Mouse (Mus musculus) neural tube, embryonic 15.5 days (tissue): ENCODE measurements around the gene Thbs1. TPM values are rescaled to one million over a fixed set of nuclear protein-coding genes. Genes with fewer than 3 reads are reported as not detected.
"Not testable (repeated sequence)": the region's sequence is repeated elsewhere in the genome, so short reads cannot be mapped to it uniquely, and the experiment has no call there.

Experiments used
- ATAC-seq: fragments of 200-750 bp; cut with Nextera tagmentation; 2 replicates; pipeline ENCODE4 v1.8.0; 2017; ENCODE audit warnings: mild to moderate bottlenecking, moderate TSS enrichment, moderate library complexity; ENCODE audit not compliant: low FRiP score
- H3K27ac ChIP-seq: fragments of 300-500 bp; sonication (generic); replicated peaks from 2 replicates; pipeline ENCODE4 v1.5.1; 2015; ENCODE audit warnings: mild to moderate bottlenecking, inconsistent platforms
- H3K27me3 ChIP-seq: fragments of 300-500 bp; sonication (generic); replicated peaks from 2 replicates; pipeline ENCODE4 v1.6.1; 2015; ENCODE audit warnings: inconsistent platforms
- H3K36me3 ChIP-seq: fragments of 300-500 bp; sonication (generic); 2 replicates; pipeline ENCODE4 v1.6.1; 2015; ENCODE audit warnings: inconsistent platforms
- H3K4me1 ChIP-seq: fragments of 300-500 bp; sonication (generic); 2 replicates; pipeline ENCODE4 v1.6.1; 2015; ENCODE audit warnings: inconsistent platforms
- H3K4me2 ChIP-seq: fragments of 300-500 bp; sonication (generic); 2 replicates; pipeline ENCODE4 v1.6.1; 2015; ENCODE audit warnings: inconsistent platforms, mild to moderate bottlenecking, moderate library complexity
- H3K4me3 ChIP-seq: fragments of 300-500 bp; sonication (generic); replicated peaks from 2 replicates; pipeline ENCODE4 v1.5.1; 2015; ENCODE audit warnings: mild to moderate bottlenecking, inconsistent platforms
- H3K9ac ChIP-seq: fragments of 300-500 bp; sonication (generic); replicated peaks from 2 replicates; pipeline ENCODE4 v1.6.1; 2015; ENCODE audit warnings: mild to moderate bottlenecking, inconsistent platforms
- H3K9me3 ChIP-seq: fragments of 300-500 bp; sonication (generic); replicated peaks from 2 replicates; pipeline ENCODE4 v1.6.1; 2016; ENCODE audit warnings: inconsistent platforms
- WGBS: fragments of 180-500 bp; shearing (Covaris S2); methylation state at CpG from one replicate; pipeline ENCODE4 v1.1.7; 2015; ENCODE audit warnings: mixed read lengths; 5-methylcytosine and 5-hydroxymethylcytosine counted together
- polyA plus RNA-seq: library from polyadenylated mRNA; unstranded; fragments of >200 nt; fragmentation: Nextera tagmentation; extraction: Ambion mirVana; gene quantifications from 2 replicates; pipeline ENCODE4 v1.2.1, GENCODE M21; 2015

Gene Thbs1
- polyA plus RNA-seq, 1 experiment from 2014 or later = 8.6 TPM

GRCm38 (mm10) chr2:118125943-118126470 lies 14.3 kb downstream of the Thbs1 start:
- Histone ChIP-seq H3K9me3 (no peaks in the 10 kb centered on the region), H3K27me3 (no peaks in the 10 kb centered on the region), H3K27ac (no peak overlapping the region), H3K9ac (no peak overlapping the region), H3K36me3 (no peaks in the 10 kb centered on the region), H3K4me1 (peaks cover 4% of the 10 kb centered on the region; the same call in 1 of the 2 replicates), H3K4me3 (no peak overlapping the region), H3K4me2 (no peak overlapping the region)
- 64% methylated on average over 7 of the region's 7 CpGs for WGBS
- no peak for ATAC-seq

DNA sequence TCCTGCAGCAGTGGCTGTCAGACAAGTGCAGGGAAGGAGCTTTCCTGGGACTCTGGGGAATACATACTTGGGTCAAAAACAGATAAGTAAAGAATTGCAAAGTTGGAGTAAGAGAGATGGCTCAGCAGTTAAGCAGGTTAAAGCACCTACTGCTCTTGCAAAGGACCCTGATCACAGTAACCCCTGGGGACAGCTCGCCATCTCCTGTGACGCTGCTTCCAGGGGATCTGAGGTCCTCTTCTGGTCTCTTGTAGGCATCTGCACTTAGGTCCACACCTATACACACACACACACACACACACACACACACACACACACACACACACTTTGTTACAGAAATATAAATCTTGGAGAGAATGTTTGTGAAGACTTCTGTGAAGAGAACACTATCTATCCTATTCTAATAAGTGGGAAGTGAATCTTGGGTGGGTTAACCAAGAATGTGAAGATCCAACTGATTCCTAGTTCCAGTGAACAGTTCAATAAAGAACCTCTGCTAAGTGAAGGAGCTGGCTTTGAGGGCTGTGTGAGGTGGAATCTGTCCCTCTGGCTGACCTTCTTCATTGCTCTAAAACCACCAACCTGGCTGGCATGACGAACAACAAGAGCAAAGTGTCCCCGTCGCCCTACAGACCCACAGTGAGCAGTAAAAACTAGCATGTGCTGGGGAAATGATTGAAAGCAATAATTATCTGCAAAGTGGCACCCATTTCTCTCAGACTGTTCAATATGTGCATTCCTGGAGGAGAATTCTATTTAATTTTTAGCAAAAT lies 16.0 kb downstream of the Thbs1 start:
- Histone ChIP-seq H3K27ac (no peak overlapping the region), H3K27me3 (no peaks in the 10 kb centered on the region), H3K4me2 (no peak overlapping the region), H3K4me1 (peaks cover 4% of the 10 kb centered on the region; the same call in 1 of the 2 replicates), H3K9me3 (no peaks in the 10 kb centered on the region), H3K36me3 (no peaks in the 10 kb centered on the region), H3K4me3 (no peak overlapping the region), H3K9ac (no peak overlapping the region)
- 85% methylated on average over 5 of the region's 5 CpGs for WGBS
- no peak for ATAC-seq

- no peaks in the 10 kb centered on the region for H3K9me3 ChIP-seq
- H3K27ac ChIP-seq = no peak overlapping the region
- H3K36me3 ChIP-seq = no peaks in the 10 kb centered on the region
- 30% methylated on average over 3 of the region's 3 CpGs for WGBS
- H3K4me1 ChIP-seq = peaks cover 4% of the 10 kb centered on the region; the same call in 1 of the 2 replicates
- ATAC-seq = no peak
- no peak overlapping the region for H3K9ac ChIP-seq
- no peak overlapping the region for H3K4me2 ChIP-seq
- no peak overlapping the region for H3K4me3 ChIP-seq
- no peaks in the 10 kb centered on the region for H3K27me3 ChIP-seq
Observed at GRCm38 (mm10) chr2:118128313-118128712, 16.6 kb downstream of the Thbs1 start.

DNA sequence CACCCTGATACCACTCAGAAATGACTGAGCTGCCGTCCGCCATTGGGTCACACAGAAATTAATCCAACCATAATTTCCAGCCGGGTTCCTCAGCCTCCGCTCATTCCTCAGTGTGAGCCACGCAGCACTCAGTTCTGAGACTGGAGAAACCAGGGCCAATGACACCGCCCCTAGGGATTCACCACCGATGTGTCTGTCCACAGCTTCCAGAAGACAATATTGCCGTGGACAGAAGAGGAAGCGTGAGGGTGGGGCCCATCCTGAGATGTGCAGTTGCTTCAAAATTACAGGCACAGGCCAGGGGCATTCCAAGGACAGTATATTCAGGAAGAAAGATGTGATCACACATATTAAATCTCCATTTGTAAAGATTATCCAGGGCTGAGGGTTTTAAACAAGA lies 25.4 kb downstream of the Thbs1 start:
- Histone ChIP-seq H3K27ac (no peak overlapping the region), H3K9me3 (no peaks in the 10 kb centered on the region), H3K27me3 (no peaks in the 10 kb centered on the region), H3K9ac (no peak overlapping the region), H3K4me1 (no peaks in the 10 kb centered on the region), H3K4me2 (no peak overlapping the region), H3K36me3 (no peaks in the 10 kb centered on the region), H3K4me3 (no peak overlapping the region)
- no peak for ATAC-seq
- 88% methylated on average over 9 of the region's 9 CpGs for WGBS

DNA sequence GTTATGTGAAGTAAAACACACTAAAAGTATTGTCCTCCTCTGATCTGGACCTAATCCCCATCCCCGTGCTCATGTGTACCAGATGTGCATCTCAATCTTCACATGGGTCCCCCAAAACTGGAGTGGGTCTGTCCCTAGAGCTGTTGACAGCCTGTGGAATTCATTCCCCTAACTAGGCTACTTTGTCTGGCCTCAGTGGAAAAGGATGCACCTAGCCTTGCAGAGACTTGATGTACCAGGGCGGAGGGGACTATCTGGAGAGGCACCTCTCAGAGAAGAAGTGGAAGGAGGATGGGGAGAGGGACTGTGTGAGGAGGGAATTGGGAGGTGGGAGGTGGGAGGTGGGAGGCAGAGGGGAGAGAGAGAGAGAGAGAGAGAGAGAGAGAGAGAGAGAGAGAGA lies 26.1 kb downstream of the Thbs1 start:
- Histone ChIP-seq H3K27ac (no peak overlapping the region), H3K9ac (no peak overlapping the region), H3K36me3 (no peaks in the 10 kb centered on the region), H3K4me2 (no peak overlapping the region), H3K4me1 (no peaks in the 10 kb centered on the region), H3K27me3 (no peaks in the 10 kb centered on the region), H3K4me3 (no peak overlapping the region), H3K9me3 (no peaks in the 10 kb centered on the region)
- ATAC-seq = no peak
- WGBS = 94% methylated on average over 2 of the region's 2 CpGs

DNA sequence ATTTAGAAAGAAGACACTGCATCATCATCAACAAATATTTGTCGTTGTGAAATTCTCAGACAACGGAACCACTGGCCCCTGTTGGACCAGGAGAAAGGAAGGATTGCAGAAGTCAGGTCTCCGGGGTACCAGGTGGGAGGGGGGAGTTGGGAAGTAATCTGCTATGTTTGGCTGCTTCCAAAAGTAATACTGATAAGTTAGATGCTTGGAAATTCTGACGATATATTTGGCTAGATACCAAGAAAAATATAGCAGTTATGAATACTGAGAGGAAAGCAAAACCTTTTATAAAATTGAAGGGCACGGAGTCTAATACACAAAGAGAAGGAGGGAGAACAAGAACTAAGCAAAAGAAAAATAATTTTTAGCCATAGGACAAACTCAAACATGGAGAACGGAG lies 27.6 kb downstream of the Thbs1 start:
- H3K4me3 ChIP-seq = no peak overlapping the region
- H3K27me3 ChIP-seq = no peaks in the 10 kb centered on the region
- H3K36me3 ChIP-seq = no peaks in the 10 kb centered on the region
- no peak overlapping the region for H3K9ac ChIP-seq
- no peak overlapping the region for H3K27ac ChIP-seq
- H3K9me3 ChIP-seq = no peaks in the 10 kb centered on the region
- no peak overlapping the region for H3K4me2 ChIP-seq
- H3K4me1 ChIP-seq = no peaks in the 10 kb centered on the region
- ATAC-seq = no peak
- WGBS = 85% methylated on average over 6 of the region's 6 CpGs

DNA sequence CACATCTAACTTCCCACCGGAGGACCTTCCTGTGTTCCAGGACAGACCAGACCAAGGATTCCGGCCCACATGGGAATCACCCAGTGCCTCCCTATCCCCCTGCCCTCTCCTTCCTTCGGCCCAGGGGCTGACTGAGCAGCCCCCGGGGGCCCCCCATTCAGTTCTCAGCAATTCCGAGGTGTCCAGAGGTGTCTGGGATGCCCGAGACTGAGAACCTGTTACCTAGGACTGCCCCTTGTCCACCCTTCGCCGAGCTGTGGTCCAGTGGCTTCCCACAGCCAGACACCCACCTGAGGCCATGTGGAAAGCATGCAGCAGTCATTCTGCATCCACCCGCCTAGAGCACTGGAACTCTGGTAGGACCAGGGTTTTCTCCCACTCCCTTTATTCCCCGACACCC lies 30.0 kb downstream of the Thbs1 start:
- no peaks in the 10 kb centered on the region for H3K4me1 ChIP-seq
- H3K36me3 ChIP-seq = no peaks in the 10 kb centered on the region
- no peaks in the 10 kb centered on the region for H3K27me3 ChIP-seq
- WGBS = 93% methylated on average over 10 of the region's 10 CpGs
- no peaks in the 10 kb centered on the region for H3K9me3 ChIP-seq
- no peak for ATAC-seq
- H3K9ac ChIP-seq = no peak overlapping the region
- H3K4me3 ChIP-seq = no peak overlapping the region
- no peak overlapping the region for H3K27ac ChIP-seq
- H3K4me2 ChIP-seq = no peak overlapping the region

- H3K27ac ChIP-seq, H3K27me3 ChIP-seq, H3K9ac ChIP-seq, H3K36me3 ChIP-seq, H3K4me2 ChIP-seq, H3K4me3 ChIP-seq, ATAC-seq, H3K4me1 ChIP-seq, H3K9me3 ChIP-seq: not testable (repeated sequence)
- WGBS = 43% methylated on average over 3 of the region's 3 CpGs
Observed at GRCm38 (mm10) chr2:118147749-118148148, 36.1 kb downstream of the Thbs1 start.

DNA sequence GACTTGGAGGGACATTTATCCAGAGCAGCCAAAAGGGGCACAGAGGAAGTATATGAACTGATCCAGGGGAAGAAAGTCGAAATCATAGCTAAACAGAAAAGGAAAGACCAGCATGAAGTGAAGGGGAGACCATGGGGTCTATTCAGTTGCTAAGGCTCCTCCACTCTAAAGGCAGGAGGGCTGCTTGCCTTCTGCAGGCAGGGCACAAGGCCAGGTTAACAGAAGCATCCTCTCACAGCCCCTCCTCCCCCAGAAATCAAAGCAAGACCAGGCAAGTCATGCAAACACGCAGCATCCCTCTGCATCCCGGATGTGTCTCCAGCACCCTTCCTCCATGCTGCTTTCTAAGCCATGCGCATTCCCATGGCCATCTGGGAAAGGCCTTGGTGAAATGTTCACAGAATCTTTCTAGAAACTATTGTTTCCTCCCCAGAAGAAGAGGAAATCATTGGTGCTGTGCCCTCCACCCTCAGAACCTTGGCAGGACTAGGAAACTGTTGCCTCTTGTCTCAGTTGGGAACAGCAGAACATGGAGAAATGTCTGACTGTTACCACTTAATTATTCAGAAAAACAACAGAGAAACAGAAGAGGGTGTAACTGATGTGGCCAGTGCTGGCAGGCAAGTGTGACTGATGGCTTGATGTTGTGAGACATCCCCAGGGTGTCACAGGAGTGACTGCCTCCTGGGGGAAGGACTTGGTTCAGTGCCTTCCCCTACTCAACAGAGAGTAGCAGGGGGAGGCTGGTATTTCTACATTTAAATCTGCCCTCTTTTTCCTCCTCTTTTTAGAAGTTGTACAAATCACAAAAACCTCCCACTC lies 36.9 kb downstream of the Thbs1 start:
- Histone ChIP-seq H3K27me3 (no peaks in the 10 kb centered on the region), H3K4me3 (no peak overlapping the region), H3K4me2 (no peak overlapping the region), H3K9me3 (no peaks in the 10 kb centered on the region), H3K36me3 (no peaks in the 10 kb centered on the region), H3K4me1 (0 out of 2 replicates have a peak, but pooled peaks cover 4% of the 10 kb centered on the region), H3K9ac (no peak overlapping the region), H3K27ac (no peak overlapping the region)
- no peak for ATAC-seq
- 82% methylated on average over 4 of the region's 4 CpGs for WGBS

DNA sequence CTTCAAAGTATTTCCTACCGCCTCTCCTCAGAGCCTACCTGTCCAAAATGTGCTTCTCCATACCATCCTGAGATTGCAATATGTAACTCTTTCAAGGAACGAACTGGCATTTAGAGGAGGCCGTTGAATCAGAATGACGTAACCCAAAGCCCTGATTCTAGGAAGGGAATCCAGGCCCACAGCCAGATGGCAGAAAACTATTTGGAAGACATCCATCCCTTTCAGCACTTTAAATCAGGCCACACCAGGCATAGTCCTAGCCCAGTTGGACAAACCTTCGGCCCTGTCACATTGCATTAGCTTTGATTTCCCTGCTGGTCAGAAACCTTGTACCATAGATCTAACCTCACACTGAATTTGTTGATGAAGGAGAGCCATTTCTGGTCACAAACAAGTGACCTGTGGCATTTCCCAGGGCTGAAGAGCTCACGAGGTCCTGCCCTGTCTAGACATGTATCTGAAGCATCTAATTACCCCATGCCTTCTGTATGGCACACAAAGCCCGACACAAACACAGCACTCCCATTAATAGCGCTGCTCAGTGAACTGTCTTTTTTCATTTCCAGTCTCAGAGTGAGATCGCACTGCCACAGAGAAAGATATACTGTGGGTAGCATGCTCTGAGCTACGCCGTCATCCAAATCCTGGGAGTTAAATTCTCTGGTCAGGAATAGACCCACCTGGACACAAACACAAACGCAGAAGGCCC lies 38.3 kb downstream of the Thbs1 start:
- Histone ChIP-seq H3K4me1 (0 out of 2 replicates have a peak, but pooled peaks cover 4% of the 10 kb centered on the region), H3K27me3 (no peaks in the 10 kb centered on the region), H3K27ac (peak overlapping the region; percentile 1; the same call in 1 of the 2 replicates), H3K4me3 (no peak overlapping the region), H3K9me3 (no peaks in the 10 kb centered on the region), H3K4me2 (no peak overlapping the region), H3K36me3 (no peaks in the 10 kb centered on the region), H3K9ac (no peak overlapping the region)
- WGBS = 64% methylated on average over 12 of the region's 12 CpGs
- peak; percentile 47; the same call in 1 of the 2 replicates for ATAC-seq

DNA sequence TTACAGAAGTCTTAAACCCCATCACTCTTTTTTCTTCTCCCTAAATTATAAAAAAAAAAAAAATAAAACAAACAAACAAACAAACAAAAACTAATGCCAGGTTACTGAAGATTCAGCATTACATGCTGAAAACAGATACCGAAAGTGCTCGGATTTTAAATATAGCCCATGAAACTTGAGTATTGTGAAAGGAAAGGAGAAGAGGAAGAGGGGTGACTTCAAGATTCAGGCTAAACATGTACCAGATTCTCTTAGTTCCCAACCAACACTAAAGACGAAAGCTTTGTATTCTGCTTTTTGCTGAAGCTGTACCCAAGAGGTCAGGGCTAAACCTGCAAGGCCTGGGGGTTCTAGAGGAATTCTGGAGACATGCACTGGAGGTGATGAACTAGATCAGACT lies 46.4 kb downstream of the Thbs1 start:
- 93% methylated on average over 3 of the region's 3 CpGs for WGBS

More for the DNA sequence above, 46.4 kb downstream of the Thbs1 start:
- Histone ChIP-seq H3K36me3 (no peaks in the 10 kb centered on the region), H3K4me3 (no peak overlapping the region), H3K9ac (no peak overlapping the region), H3K9me3 (no peaks in the 10 kb centered on the region), H3K4me2 (no peak overlapping the region), H3K27ac (no peak overlapping the region), H3K27me3 (no peaks in the 10 kb centered on the region), H3K4me1 (no peaks in the 10 kb centered on the region)
- no peak for ATAC-seq
